Mouse (Mus musculus): ENCODE results near the gene Pkd2l1. TPM values are rescaled to one million over a fixed set of nuclear protein-coding genes. Genes with fewer than 3 reads are reported as not detected.
A peak's percentile ranks its signal among the peaks of the same experiment; 100 is the strongest.

The Pkd2l1 gene
- polyA plus RNA-seq, 1 experiment from 2014 or later = not detected

- ATAC-seq (ENCODE audit: insufficient number of reproducible peaks, low FRiP score, low TSS enrichment, low read depth) = no peak
- H3K4me3 ChIP-seq (ENCODE audit: low read depth, low read length) = no peak overlapping the region
Measured at GRCm38 (mm10) chr19:44148991-44149390, 43.3 kb downstream of the Pkd2l1 start.

DNA sequence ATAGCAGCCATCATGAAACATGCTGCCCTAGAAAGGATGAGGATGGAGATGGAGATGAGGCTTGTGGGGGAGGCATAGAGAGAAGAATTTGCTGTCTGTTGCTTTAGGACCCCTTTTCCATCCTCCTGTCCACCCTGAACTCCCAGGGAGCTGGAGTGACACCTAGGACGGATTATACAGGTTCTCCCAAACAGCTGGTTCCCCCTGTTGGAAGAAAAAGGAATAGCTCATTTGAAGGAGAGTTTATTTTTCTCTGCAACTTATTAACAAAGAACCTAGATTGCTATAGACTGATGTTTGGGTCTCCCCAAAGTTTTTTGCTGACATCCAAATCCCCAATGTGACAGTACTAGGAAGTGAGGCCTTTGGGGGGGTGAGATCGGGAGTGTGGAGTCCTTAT lies 43.9 kb downstream of the Pkd2l1 start:
- ATAC-seq (ENCODE audit: insufficient number of reproducible peaks, low FRiP score, low TSS enrichment, low read depth) = no peak
- Histone ChIP-seq H3K9ac (ENCODE audit: low read length) (no peak overlapping the region), H3K4me2 (ENCODE audit: low read depth, severe bottlenecking) (no peak overlapping the region), H3K27me3 (ENCODE audit: control insufficient read depth, insufficient read depth, low read length) (no peaks in the 10 kb centered on the region), H3K27ac (replicated peaks; ENCODE audit: low read depth, low read length) (no peak overlapping the region), H3K4me3 (ENCODE audit: low read depth, low read length) (no peak overlapping the region), H3K36me3 (ENCODE audit: control insufficient read depth, insufficient read depth, low read length) (no peaks in the 10 kb centered on the region), H3K4me1 (ENCODE audit: control insufficient read depth, insufficient read depth, low read length) (peaks cover 3% of the 10 kb centered on the region; the same call in 1 of the 2 replicates), H3K9me3 (ENCODE audit: control insufficient read depth, low read length) (no peaks in the 10 kb centered on the region)
- WGBS = 25% methylated on average over 2 of the region's 2 CpGs
- DNase-seq (ENCODE audit: low spot score) = no peak

More at GRCm38 (mm10) chr19:44148991-44149390, 43.3 kb downstream of the Pkd2l1 start:
- Histone ChIP-seq H3K4me2 (ENCODE audit: low read depth, severe bottlenecking) (no peak overlapping the region), H3K9me3 (ENCODE audit: control insufficient read depth, low read length) (no peaks in the 10 kb centered on the region), H3K4me1 (ENCODE audit: control insufficient read depth, insufficient read depth, low read length) (peaks cover 3% of the 10 kb centered on the region; the same call in 1 of the 2 replicates), H3K9ac (ENCODE audit: low read length) (no peak overlapping the region), H3K27me3 (ENCODE audit: control insufficient read depth, insufficient read depth, low read length) (no peaks in the 10 kb centered on the region), H3K36me3 (ENCODE audit: control insufficient read depth, insufficient read depth, low read length) (no peaks in the 10 kb centered on the region), H3K27ac (replicated peaks; ENCODE audit: low read depth, low read length) (no peak overlapping the region)
- DNase-seq (ENCODE audit: low spot score) = no peak
- WGBS = 77% methylated on average over 2 of the region's 2 CpGs

DNA sequence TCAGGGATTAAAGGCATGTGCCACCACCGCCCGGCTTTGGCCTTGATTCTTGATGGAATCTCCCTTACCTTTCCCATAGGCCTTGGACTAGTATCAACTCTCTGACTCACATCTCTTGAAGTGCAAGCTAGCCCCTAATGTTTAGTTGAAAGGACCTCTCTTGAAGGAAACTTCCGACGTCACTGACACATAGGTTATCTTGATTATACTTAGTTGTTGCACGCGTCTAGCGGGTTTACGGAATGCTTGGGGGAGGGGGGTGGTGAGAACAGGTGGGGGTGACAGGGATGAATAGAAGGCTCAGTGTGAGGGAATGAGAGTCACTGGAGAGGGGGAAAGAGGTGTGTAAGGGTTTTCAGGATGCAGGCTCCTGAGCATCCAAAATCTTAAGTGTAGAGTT lies 45.3 kb downstream of the Pkd2l1 start:
- ATAC-seq (ENCODE audit: insufficient number of reproducible peaks, low FRiP score, low TSS enrichment, low read depth) = no peak
- DNase-seq (ENCODE audit: low spot score) = no peak
- Histone ChIP-seq H3K4me2 (ENCODE audit: low read depth, severe bottlenecking) (no peak overlapping the region), H3K36me3 (ENCODE audit: control insufficient read depth, insufficient read depth, low read length) (no peaks in the 10 kb centered on the region; the same call in 1 of the 2 replicates), H3K27ac (replicated peaks; ENCODE audit: low read depth, low read length) (no peak overlapping the region), H3K4me3 (ENCODE audit: low read depth, low read length) (no peak overlapping the region), H3K4me1 (ENCODE audit: control insufficient read depth, insufficient read depth, low read length) (peaks cover 3% of the 10 kb centered on the region; the same call in 1 of the 2 replicates), H3K9ac (ENCODE audit: low read length) (no peak overlapping the region), H3K9me3 (ENCODE audit: control insufficient read depth, low read length) (no peaks in the 10 kb centered on the region), H3K27me3 (ENCODE audit: control insufficient read depth, insufficient read depth, low read length) (no peaks in the 10 kb centered on the region)
- 96% methylated on average over 8 of the region's 8 CpGs for WGBS

DNA sequence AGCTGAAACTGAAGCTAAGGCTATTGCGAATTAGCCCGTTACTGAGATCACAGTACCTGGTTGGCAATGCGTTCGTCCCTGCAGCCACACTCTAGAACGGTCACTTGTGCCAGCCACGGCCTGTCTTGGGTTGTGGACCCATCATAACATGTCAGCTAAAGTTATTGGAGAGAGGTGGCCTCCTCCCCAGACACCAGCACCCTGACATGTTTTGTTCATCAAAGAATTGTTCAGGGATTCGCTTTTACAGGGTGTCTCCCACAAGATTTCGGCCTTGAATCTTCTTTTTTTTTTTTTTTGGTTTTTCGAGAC lies 45.7 kb downstream of the Pkd2l1 start:
- Histone ChIP-seq H3K4me2 (ENCODE audit: low read depth, severe bottlenecking) (peak overlapping the region; percentile 49), H3K4me3 (ENCODE audit: low read depth, low read length) (peak overlapping the region; percentile 57), H3K4me1 (ENCODE audit: control insufficient read depth, insufficient read depth, low read length) (peaks cover 3% of the 10 kb centered on the region; the same call in 1 of the 2 replicates), H3K36me3 (ENCODE audit: control insufficient read depth, insufficient read depth, low read length) (peaks cover 4% of the 10 kb centered on the region; the same call in 1 of the 2 replicates), H3K9ac (ENCODE audit: low read length) (no peak overlapping the region), H3K27me3 (ENCODE audit: control insufficient read depth, insufficient read depth, low read length) (no peaks in the 10 kb centered on the region), H3K27ac (replicated peaks; ENCODE audit: low read depth, low read length) (no peak overlapping the region), H3K9me3 (ENCODE audit: control insufficient read depth, low read length) (no peaks in the 10 kb centered on the region)
- ATAC-seq (ENCODE audit: insufficient number of reproducible peaks, low FRiP score, low TSS enrichment, low read depth) = 0 out of 2 replicates have a peak, but pooled peaks have one; percentile 39
- DNase-seq (ENCODE audit: low spot score) = no peak
- WGBS = 64% methylated on average over 9 of the region's 9 CpGs

- 5% methylated on average over 46 of the region's 46 CpGs for whole genome bisulfite sequencing
- H3K9me3 ChIP-seq (ENCODE audit: control insufficient read depth, low read length) = no peaks in the 10 kb centered on the region
- H3K4me1 ChIP-seq (ENCODE audit: control insufficient read depth, insufficient read depth, low read length) = peaks cover 3% of the 10 kb centered on the region; the same call in 1 of the 2 replicates
- H3K4me2 ChIP-seq (ENCODE audit: low read depth, severe bottlenecking) = peak within 1 kb of the TSS; percentile 49
- H3K36me3 ChIP-seq (ENCODE audit: control insufficient read depth, insufficient read depth, low read length) = peaks cover 4% of the 10 kb centered on the region; the same call in 1 of the 2 replicates
- peak; percentile 57; the same call in 1 of the 2 replicates for ATAC-seq (ENCODE audit: insufficient number of reproducible peaks, low FRiP score, low TSS enrichment, low read depth)
- no peak within 1 kb of the TSS for H3K27ac ChIP-seq (replicated peaks; ENCODE audit: low read depth, low read length)
- H3K9ac ChIP-seq (ENCODE audit: low read length) = peak within 1 kb of the TSS; percentile 65
- H3K27me3 ChIP-seq (ENCODE audit: control insufficient read depth, insufficient read depth, low read length) = no peaks in the 10 kb centered on the region
- H3K4me3 ChIP-seq (ENCODE audit: low read depth, low read length) = peak within 1 kb of the TSS; percentile 57
- peak; percentile 88 for DNase-seq (ENCODE audit: low spot score)
Measured at GRCm38 (mm10) chr19:44145702-44146567, 46.3 kb downstream of the Pkd2l1 start, which contains the start of gene Bloc1s2. Gene Bloc1s2 (minus strand): TSS chr19:44146446.

- H3K27ac ChIP-seq (replicated peaks; ENCODE audit: low read depth, low read length) = no peak overlapping the region
- H3K27me3 ChIP-seq (ENCODE audit: control insufficient read depth, insufficient read depth, low read length) = no peaks in the 10 kb centered on the region
- H3K4me3 ChIP-seq (ENCODE audit: low read depth, low read length) = no peak overlapping the region
- no peak overlapping the region for H3K9ac ChIP-seq (ENCODE audit: low read length)
- DNase-seq (ENCODE audit: low spot score) = no peak
- peaks cover 3% of the 10 kb centered on the region; the same call in 1 of the 2 replicates for H3K4me1 ChIP-seq (ENCODE audit: control insufficient read depth, insufficient read depth, low read length)
- WGBS = 91% methylated on average over 9 of the region's 9 CpGs
- peaks cover 4% of the 10 kb centered on the region; the same call in 1 of the 2 replicates for H3K36me3 ChIP-seq (ENCODE audit: control insufficient read depth, insufficient read depth, low read length)
- H3K9me3 ChIP-seq (ENCODE audit: control insufficient read depth, low read length) = no peaks in the 10 kb centered on the region
- no peak for ATAC-seq (ENCODE audit: insufficient number of reproducible peaks, low FRiP score, low TSS enrichment, low read depth)
- no peak overlapping the region for H3K4me2 ChIP-seq (ENCODE audit: low read depth, severe bottlenecking)
Measured at GRCm38 (mm10) chr19:44144366-44144765, 47.9 kb downstream of the Pkd2l1 start.

DNA sequence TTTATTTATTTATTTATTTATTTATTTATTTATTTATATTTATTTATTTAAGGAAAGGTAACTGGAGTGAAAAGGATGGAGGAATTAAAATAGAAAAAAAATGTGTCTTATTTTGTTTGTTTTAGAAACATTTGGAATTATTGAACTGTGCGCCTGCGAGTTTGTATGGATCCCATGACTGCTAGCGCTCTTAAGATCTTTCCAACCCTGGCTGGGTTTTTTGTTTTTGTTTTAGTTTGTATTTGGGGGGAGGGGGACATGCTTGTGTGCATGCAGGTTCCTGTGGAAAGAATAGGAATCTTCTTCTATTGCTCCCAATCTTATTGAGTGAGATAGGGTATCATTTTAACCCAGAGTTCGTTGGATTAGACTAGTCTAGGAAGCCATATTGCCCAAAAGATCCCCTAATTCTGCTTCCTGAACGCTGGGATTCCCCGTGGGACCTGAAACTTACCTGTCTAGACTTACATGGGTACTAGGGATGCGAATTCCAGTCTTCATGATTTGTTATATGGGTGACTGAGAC lies 56.2 kb downstream of the Pkd2l1 start:
- no peak for ATAC-seq (ENCODE audit: insufficient number of reproducible peaks, low FRiP score, low TSS enrichment, low read depth)
- Histone ChIP-seq H3K36me3 (ENCODE audit: control insufficient read depth, insufficient read depth, low read length) (0 out of 2 replicates have a peak, but pooled peaks cover 2% of the 10 kb centered on the region), H3K9ac (ENCODE audit: low read length) (no peak overlapping the region), H3K27me3 (ENCODE audit: control insufficient read depth, insufficient read depth, low read length) (no peaks in the 10 kb centered on the region), H3K9me3 (ENCODE audit: control insufficient read depth, low read length) (no peaks in the 10 kb centered on the region), H3K4me2 (ENCODE audit: low read depth, severe bottlenecking) (peak overlapping the region; percentile 43), H3K4me1 (ENCODE audit: control insufficient read depth, insufficient read depth, low read length) (0 out of 2 replicates have a peak, but pooled peaks cover 2% of the 10 kb centered on the region), H3K27ac (replicated peaks; ENCODE audit: low read depth, low read length) (no peak overlapping the region; the same call in 1 of the 2 replicates), H3K4me3 (ENCODE audit: low read depth, low read length) (peak overlapping the region; percentile 64; the same call in 1 of the 2 replicates)
- 27% methylated on average over 7 of the region's 7 CpGs for WGBS
- DNase-seq (ENCODE audit: low spot score) = peak; percentile 26
